Mouse (Mus musculus): ENCODE data around the gene Tfg. TPM values are rescaled to one million over a fixed set of nuclear protein-coding genes. Genes with fewer than 3 reads are reported as not detected.

Gene Tfg
- polyA plus RNA-seq, 1 experiment, result 4.0 TPM

GRCm38 (mm10) chr16:56655193-56655910 lies 61.9 kb downstream of the Tfg start:
- H3K27me3 ChIP-seq (ENCODE audit: control insufficient read depth), result no peaks in the 10 kb centered on the region
- TF ChIP-seq GATA1 (IDR thresholded peaks at IDR 0.05; ENCODE audit: low read length) (no peak), TAL1 (IDR thresholded peaks at IDR 0.05; ENCODE audit: low read length) (no peak)
- no peaks in the 10 kb centered on the region for H3K9me3 ChIP-seq (ENCODE audit: control insufficient read depth, low read length)
- H3K4me3 ChIP-seq (replicated peaks), result no peak overlapping the region
- no peaks in the 10 kb centered on the region for H3K4me1 ChIP-seq (ENCODE audit: control insufficient read depth)
- H3K36me3 ChIP-seq (ENCODE audit: control insufficient read depth), result no peaks in the 10 kb centered on the region

GRCm38 (mm10) chr16:56646382-56647172 lies 70.7 kb downstream of the Tfg start:
- Histone ChIP-seq H3K4me3 (replicated peaks) (no peak overlapping the region), H3K36me3 (ENCODE audit: control insufficient read depth) (no peaks in the 10 kb centered on the region), H3K27me3 (ENCODE audit: control insufficient read depth) (no peaks in the 10 kb centered on the region), H3K9me3 (ENCODE audit: control insufficient read depth, low read length) (no peaks in the 10 kb centered on the region), H3K4me1 (ENCODE audit: control insufficient read depth) (no peaks in the 10 kb centered on the region)
- no peak for TF ChIP-seq GATA1 (IDR thresholded peaks at IDR 0.05; ENCODE audit: low read length)
- TF ChIP-seq TAL1 (IDR thresholded peaks at IDR 0.05; ENCODE audit: low read length), result no peak

GRCm38 (mm10) chr16:56645251-56645650 lies 72.0 kb downstream of the Tfg start:
- no peaks in the 10 kb centered on the region for H3K4me1 ChIP-seq (ENCODE audit: control insufficient read depth)
- H3K36me3 ChIP-seq (ENCODE audit: control insufficient read depth), result no peaks in the 10 kb centered on the region
- no peaks in the 10 kb centered on the region for H3K27me3 ChIP-seq (ENCODE audit: control insufficient read depth)
- TF ChIP-seq TAL1 (IDR thresholded peaks at IDR 0.05; ENCODE audit: low read length), result no peak
- TF ChIP-seq GATA1 (IDR thresholded peaks at IDR 0.05; ENCODE audit: low read length), result no peak
- no peaks in the 10 kb centered on the region for H3K9me3 ChIP-seq (ENCODE audit: control insufficient read depth, low read length)
- H3K4me3 ChIP-seq (replicated peaks), result no peak overlapping the region

Other genes with a start within 250 kb of the Tfg start
- gene Abi3bp, start 239.6 kb downstream of the Tfg start, polyA plus RNA-seq (2012), result not detected in 2 replicates
- gene Adgrg7, start 78.4 kb upstream of the Tfg start, polyA plus RNA-seq (2012), result 0.01 TPM in 1 of 2 replicates, not detected in the other
- gene Tmem45a, start 168.7 kb upstream of the Tfg start, polyA plus RNA-seq (2012), result not detected in 2 replicates
- gene Lnp1, start 210.6 kb upstream of the Tfg start, polyA plus RNA-seq (2012), result 0.09 TPM in 1 of 2 replicates, not detected in the other

All from erythroblast, embryonic 14.5 days (primary cell).